Mouse (Mus musculus) Muller cell, postnatal 12 days (primary cell): ENCODE measurements at regions not wholly inside any gene's neighbourhood (a gene's known extent, or its start where the extent isn't known, plus 50 kb on each side); places are given as distances from the start of the nearest gene placed in this dataset.

ENCODE experiments used
- DNase-seq: peaks from one replicate; pipeline ENCODE4 v3.0.0-alpha.2; 2015; ENCODE audit errors: inconsistent ontology term

DNA sequence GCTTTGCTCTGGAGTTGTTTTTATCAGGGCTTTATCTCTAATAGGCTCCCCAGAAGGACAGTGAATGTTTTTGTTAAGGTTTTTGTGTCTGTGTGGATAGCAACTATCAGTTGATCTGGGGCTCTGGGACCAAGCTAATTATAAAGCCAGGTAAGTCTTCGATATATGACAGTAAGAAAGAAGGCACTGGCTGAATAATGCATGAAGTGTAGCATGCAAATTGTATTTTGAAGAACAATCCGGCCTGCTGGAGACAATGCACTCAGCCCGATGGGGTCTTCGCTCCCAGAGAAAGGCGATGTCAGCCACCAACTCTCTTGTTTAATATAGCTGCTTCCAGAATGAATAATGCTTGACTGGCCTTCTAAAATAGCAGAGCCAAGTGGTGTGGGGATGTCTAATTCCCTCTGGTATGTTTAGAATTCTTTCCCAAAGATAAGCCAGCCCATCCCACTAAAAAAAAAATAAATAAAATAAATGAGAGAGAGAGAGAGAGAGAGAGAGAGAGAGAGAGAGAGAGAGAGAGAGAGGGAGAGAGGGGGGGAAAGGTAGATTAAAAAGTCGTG lies 68.6 kb downstream of the Dad1 start:
- peak; percentile 67 for DNase-seq

GRCm38 (mm10) chr14:54183873-54184272 lies 70.0 kb downstream of the Dad1 start:
- DNase-seq, result no peak

DNA sequence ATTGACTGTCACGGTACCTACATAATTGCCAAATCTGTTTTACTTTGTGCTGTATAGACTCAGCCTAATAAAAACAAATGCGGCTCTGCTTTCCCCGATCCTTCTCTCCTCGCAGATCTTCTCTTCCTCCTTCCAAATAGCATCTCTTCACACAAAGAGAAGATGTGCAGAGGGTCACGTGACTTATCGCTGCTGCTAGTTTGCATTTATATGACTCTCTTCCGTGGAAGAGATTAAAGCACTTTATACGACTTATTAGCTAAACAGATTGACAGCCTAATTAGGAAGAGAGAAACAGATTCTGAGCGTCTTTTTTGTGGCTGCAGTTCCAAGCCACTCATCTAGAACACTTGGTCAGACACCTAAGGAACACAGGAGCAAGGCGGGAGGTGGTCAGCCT lies 71.1 kb downstream of the Dad1 start:
- no peak for DNase-seq

GRCm38 (mm10) chr14:54181306-54181705 lies 72.6 kb downstream of the Dad1 start:
- DNase-seq, result no peak

DNA sequence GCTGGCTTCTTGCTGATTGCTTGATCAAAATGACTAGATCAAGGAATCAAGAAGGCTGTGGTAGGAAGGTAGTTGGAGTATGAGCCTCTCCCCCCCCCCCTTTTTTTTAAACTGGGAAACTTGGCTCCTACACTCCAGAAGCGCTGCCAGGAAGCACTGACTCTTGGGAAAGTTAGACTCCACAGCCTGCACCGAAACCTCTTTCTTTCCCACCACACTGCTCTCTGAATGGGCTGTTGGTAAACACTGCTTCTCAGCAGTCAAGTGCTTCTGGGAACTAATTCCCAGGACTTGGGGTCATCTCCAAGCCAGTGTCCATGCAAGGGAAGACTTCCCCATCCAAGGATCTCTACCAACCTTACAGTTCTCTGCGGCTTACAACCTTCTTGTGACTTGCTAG lies 73.2 kb downstream of the Dad1 start:
- no peak for DNase-seq

GRCm38 (mm10) chr14:54180271-54180670 lies 73.6 kb downstream of the Dad1 start:
- DNase-seq, result no peak

- DNase-seq, result no peak
Observed at GRCm38 (mm10) chr14:54178856-54179255, 75.0 kb downstream of the Dad1 start.

- DNase-seq, result no peak
Observed at GRCm38 (mm10) chr14:54176469-54176868, 77.4 kb downstream of the Dad1 start.

DNA sequence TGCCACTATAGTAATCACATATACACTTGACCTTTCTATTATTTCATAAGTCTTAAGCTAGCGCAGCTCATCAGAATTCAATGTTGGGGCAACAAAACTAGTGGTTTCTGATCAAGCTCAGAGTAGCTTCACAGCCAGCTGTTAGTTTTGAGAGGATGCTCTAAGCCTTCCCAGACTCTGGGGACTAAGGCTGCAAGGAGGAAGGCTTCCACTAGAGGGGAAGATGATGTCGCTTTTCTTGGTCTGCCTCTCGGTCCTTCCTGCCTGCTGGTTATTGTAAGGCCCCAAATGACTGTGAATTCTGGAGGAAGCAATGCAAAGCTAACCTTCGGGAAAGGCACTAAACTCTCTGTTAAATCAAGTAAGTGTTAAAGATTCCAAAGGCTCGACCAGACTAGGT lies 78.4 kb downstream of the Dad1 start:
- no peak for DNase-seq

DNA sequence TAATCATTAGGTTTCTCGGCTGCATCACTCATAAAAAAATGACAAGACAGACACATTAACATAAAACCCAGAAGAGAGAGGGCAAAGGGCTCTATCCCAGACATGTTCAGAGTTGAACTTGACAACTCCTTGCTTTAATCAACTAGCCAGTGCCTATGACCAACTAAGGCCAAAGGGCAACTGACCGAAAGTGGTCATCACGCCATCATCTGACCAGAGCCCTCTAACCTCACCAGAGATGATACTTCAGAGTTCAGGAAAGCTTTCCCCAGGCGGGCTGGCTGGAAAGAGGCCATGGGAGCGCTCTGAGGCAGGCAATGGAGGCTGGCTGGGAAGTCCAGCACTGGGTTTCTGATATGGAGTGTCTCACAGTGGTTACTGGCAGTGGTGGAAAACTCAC lies 80.6 kb downstream of the Dad1 start:
- DNase-seq, result no peak

- DNase-seq, result no peak
Observed at GRCm38 (mm10) chr14:54169254-54169653, 84.7 kb downstream of the Dad1 start.

DNA sequence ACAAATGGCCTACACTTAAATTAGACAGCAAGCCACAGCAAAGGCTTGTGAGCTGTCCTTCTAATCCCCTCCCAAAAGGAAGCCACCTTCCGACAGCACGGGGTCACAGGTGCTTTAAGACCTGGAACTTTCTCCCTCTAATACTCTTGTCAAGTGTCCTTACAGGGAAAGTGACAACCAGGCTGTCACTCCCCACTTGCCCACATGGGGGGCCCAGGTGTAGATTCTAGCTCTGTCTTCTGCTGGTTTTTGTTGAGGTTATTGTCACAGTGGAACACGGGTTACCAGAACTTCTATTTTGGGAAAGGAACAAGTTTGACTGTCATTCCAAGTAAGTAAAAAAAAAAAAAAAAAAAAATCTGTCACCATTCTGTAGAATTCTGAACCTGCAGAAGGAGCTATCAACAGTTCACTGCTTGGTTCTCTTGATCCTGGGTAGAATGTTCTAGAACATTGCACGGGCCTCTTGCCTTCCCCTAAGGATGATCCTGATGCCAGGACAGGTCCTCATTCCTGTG lies 85.4 kb downstream of the Dad1 start:
- DNase-seq, result no peak

DNA sequence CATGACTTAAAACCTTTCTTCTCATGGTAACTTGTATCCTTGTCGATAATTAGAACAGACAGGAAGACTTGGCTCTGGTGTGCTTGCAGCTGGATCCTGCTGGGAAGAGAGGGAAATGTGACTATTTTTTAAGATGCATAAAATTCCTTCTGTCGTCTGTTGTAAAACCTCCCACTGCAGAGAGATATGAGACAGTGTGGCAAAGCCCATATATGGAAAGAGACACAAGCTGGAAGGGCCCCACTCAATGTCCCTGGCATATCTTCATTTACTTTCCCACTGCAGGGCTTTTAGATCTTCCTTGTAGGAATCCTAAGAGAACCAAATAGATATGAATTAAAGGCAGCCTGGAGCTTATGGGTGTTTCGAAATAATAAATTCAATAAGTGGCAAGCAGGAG lies 87.8 kb downstream of the Dad1 start:
- peak; percentile 38 for DNase-seq

DNA sequence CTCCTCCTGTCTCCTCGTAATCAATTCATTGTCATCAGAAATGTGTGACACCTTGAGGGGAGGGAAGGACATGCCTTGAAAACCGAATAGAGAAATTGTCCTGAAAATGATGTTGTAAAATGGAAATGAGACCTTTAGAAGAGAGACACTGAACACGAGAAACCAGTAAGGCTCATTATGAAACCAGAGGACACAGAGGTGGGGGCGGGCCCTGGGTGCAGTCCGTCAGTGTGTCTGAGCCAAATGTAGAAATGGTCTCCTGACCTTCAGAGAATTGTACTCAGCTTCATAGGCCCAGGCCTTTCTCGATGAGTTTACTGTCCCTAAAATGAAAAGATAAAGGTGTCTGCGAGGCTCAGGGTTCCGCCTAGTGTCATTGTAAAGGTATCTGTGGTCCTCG lies 89.0 kb downstream of the Dad1 start:
- DNase-seq, result no peak

GRCm38 (mm10) chr14:54161916-54162315 lies 92.0 kb downstream of the Dad1 start:
- no peak for DNase-seq

- no peak for DNase-seq
Observed at GRCm38 (mm10) chr14:54161206-54161605, 92.7 kb downstream of the Dad1 start.

DNA sequence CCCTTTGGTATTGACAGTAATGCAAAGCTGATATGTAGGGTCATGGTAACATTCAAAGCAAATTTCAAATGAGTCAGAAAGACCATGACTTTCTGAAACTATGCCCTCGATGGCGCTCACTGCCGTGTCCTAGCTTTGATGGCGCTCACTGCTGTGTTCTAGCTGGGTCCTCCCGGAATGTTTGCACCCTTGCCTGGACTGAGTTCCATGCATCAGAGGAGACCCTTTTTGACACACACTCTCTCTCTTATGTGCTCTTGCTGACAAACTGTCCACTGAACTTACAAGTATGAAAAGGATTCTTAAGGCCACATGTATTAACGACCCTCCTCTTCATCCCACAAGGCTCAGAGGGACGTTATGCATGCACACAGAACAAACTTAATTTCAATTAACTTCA lies 94.1 kb downstream of the Dad1 start:
- DNase-seq, result no peak

DNA sequence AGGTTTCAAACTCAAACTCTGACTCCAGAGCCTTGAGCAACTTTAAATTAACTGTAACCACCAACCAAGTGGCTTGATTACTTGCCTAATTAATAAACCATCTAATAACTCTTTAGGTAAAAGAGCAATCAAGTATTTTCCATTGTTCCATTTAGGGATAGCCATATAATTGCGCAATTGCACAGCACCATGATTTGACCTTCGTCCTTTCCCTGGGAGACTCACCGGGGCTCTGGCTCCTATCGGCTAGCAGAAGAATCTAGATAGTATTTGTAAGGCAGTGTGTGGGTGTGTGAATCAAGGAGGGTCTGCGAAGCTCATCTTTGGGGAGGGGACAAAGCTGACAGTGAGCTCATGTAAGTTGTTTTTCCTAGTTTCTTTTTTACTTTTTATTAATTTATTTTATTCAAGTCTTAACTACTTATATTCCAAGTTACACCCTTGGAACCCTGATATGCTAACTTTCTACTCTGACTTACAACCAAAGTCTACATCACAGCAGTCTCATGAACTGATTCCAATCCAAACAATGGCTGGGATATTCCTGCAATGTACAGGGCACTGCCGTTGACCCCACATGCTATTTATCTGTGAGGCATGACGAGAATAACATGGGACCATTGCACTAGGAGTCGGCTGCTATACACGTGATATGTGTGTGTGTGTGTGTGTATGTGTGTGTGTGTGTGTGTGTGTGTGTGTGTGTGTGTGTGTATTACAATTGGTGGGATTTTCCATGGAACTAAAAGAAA lies 95.5 kb downstream of the Dad1 start:
- DNase-seq, result no peak

GRCm38 (mm10) chr14:54156536-54156935 lies 97.4 kb downstream of the Dad1 start:
- no peak for DNase-seq

- peak; percentile 58 for DNase-seq
Observed at GRCm38 (mm10) chr14:54152485-54153235, 101.2 kb downstream of the Dad1 start.

- no peak for DNase-seq
Observed at GRCm38 (mm10) chr14:54151921-54152320, 102.0 kb downstream of the Dad1 start.

GRCm38 (mm10) chr14:54151272-54151671 lies 102.6 kb downstream of the Dad1 start:
- no peak for DNase-seq

DNA sequence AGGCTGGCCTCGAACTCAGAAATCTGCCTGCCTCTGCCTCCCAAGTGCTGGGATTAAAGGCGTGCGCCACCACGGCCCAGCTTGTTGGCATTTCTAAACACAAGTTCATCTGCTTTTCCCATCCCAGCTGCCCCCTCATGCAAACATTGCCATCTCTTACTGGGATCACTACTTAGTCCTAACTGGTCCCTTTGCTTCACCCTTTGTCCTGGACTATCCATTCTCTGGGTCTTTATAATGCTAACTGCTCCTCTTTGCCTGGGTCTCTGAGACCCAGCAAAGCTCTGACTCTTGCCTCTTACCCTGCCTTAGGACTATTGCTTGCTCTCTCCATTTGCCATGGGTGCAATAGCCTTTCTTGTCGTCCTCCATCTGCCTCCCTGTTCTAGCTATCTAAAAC lies 103.7 kb downstream of the Dad1 start:
- no peak for DNase-seq
